9 mouse cellular contexts compared by ENCODE assay signal in the genomic region with DNA sequence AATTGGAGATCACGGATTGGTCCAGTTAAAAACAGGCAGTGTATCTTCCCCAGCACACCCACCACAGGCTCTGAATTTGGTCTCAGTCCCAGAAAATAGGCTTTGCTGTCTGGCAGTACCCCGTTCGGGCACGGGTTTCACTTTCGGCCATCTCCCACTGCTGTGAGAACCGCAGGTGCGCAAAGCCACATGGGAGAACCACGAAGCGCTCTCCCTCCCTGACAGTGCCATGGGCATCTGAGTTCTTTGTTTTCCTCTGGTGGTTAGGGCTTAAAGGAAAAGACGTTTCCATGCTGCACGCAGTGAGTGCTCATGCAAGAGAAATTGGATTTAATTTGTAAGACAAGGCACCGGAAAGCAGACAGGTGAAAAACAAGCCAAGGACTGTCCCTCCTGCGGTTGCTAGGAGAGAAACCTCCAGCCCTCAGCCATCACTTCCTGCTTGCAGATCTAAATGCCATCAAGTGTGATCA.
DNase-seq lines count a peak whose midpoint lies in the region; ATAC-seq lines count a peak whose summit lies in the region.
"Had no signal": no experiment of that assay in that cellular context is flagged by ENCODE, and none has a peak within 500 bp of the region (broad histone marks: within the 10 kb centered on the region; RNA-seq: fewer than 3 reads in every experiment).

No protein-coding gene starts in this region.

- no peaks in the 10 kb centered on the region for H3K4me1 ChIP-seq in neural tube, embryonic 14.5 days (ENCODE audit: control insufficient read depth, insufficient read depth, low read length)
- H3K4me1 ChIP-seq: lung, embryonic 15.5 days had no signal

- no peak for DNase-seq in neural tube, embryonic 10.5 days (ENCODE audit: extremely low spot score, low spot score)
- DNase-seq in cerebellum, adult 18-20 months: peak; percentile 51 to 52
- DNase-seq in left cerebral cortex, postnatal 36 days (ENCODE audit: low spot score in 2 of 2): peak; percentile 35 to 40
- peak; percentile 78 for DNase-seq in thymus, postnatal 25 days
- DNase-seq in layer of hippocampus, adult 11-12 months (ENCODE audit: low spot score): no peak
- DNase-seq in heart, postnatal 36 days: no peak

- H3K4me3 ChIP-seq in neural tube, embryonic 14.5 days (ENCODE audit: low read depth, low read length): no peak overlapping the region
- H3K4me3 ChIP-seq: lung, embryonic 15.5 days had no signal

- intact Hi-C loops in left cerebral cortex, postnatal 36 days (cut with DNase I): no loop called here
- intact Hi-C loops in heart, postnatal 36 days (cut with DNase I): no loop called here

- no peak for ATAC-seq in neural tube, embryonic 14.5 days (ENCODE audit: low read depth)

- no peak overlapping the region for H3K9ac ChIP-seq in neural tube, embryonic 14.5 days (replicated peaks; ENCODE audit: low read depth, low read length)
- H3K9ac ChIP-seq: lung, embryonic 15.5 days had no signal

- H3K27me3 ChIP-seq in neural tube, embryonic 14.5 days (ENCODE audit: control insufficient read depth, insufficient read depth, low read length): no peaks in the 10 kb centered on the region
- H3K27me3 ChIP-seq: lung, embryonic 15.5 days had no signal

- H3K27ac ChIP-seq in neural tube, embryonic 14.5 days (ENCODE audit: low read depth, low read length): 0 out of 2 replicates have a peak overlapping the region, but pooled peaks have one; percentile 16
- H3K27ac ChIP-seq: lung, embryonic 15.5 days had no signal

- H3K9me3 ChIP-seq in neural tube, embryonic 14.5 days (ENCODE audit: control insufficient read depth, low read length): no peaks in the 10 kb centered on the region
- H3K9me3 ChIP-seq: lung, embryonic 15.5 days had no signal

- H3K36me3 ChIP-seq in neural tube, embryonic 14.5 days (ENCODE audit: control insufficient read depth, insufficient read depth, low read length): no peaks in the 10 kb centered on the region
- H3K36me3 ChIP-seq: lung, embryonic 15.5 days had no signal

- H3K4me2 ChIP-seq in neural tube, embryonic 14.5 days (ENCODE audit: low read depth, low read length): no peak overlapping the region
- H3K4me2 ChIP-seq: heart, embryonic 11.5 days; lung, embryonic 15.5 days had no signal

- 55% methylated on average over 13 of the region's 13 CpGs for WGBS in neural tube, embryonic 14.5 days

Comparison
In these comparisons a context has a peak if more than half of its experiments do, and no peak if none do; other contexts are left out.
1. DNase-seq: peak in cerebellum, adult 18-20 months (2 of 2), left cerebral cortex, postnatal 36 days (2 of 2) and thymus, postnatal 25 days (single experiment); none in neural tube, embryonic 10.5 days (single experiment), layer of hippocampus, adult 11-12 months (single experiment) and heart, postnatal 36 days (0 of 2).